Mouse (Mus musculus) megakaryocyte, embryonic 14.5 days (primary cell): ENCODE measurements at regions not wholly inside any gene's neighbourhood (a gene's known extent, or its start where the extent isn't known, plus 50 kb on each side); places are given as distances from the start of the nearest gene placed in this dataset.

ENCODE experiments used
- FLI1 ChIP-seq: IDR thresholded peaks from 2 replicates; pipeline ENCODE4 v1.6.1; 2012; ENCODE audit warnings: low read length, inconsistent platforms, mixed read lengths
- GATA1 ChIP-seq: IDR thresholded peaks from 3 replicates; pipeline ENCODE4 v1.6.1; 2012; ENCODE audit warnings: mixed read lengths, low read length, inconsistent platforms, borderline replicate concordance

GRCm38 (mm10) chr19:6630613-6630940, 87.7 kb upstream of the Slc22a12 start:
- TF ChIP-seq GATA1 (no peak), FLI1 (no peak)
